Mouse (Mus musculus) layer of hippocampus, postnatal 10 days (tissue): ENCODE measurements at regions not wholly inside any gene's neighbourhood (a gene's known extent, or its start where the extent isn't known, plus 50 kb on each side); places are given as distances from the start of the nearest gene placed in this dataset.

Source experiments
- DNase-seq, 2 experiments: peaks; one replicate each; pipeline ENCODE4 v3.0.0; 2021; ENCODE audit warnings: low spot score in 2 of 2

- DNase-seq = no peak
These were observed 152.6 kb upstream of the Cypt12 start for GRCm38 (mm10) chr3:17795271-17796260.

DNA sequence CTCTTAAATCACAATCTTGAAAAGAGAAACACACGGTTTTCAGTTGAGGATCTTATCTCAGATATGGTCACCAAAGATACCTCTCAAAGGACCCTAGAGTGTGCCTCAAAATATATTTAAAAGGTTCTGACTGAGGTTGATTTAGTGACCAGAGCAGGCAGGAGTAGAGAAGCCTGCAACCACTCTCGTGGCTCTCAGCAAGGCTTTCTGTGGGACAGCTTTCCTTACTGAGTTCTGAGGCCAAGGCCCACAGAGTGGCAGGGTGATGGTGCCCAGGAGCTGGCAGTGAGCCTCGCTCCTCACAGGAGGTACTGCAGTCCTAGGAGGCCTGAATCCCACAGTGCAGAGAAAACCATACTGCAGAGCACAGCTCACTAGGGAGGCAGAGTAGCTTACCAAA, 151.4 kb upstream of the Cypt12 start:
- DNase-seq = no peak

DNA sequence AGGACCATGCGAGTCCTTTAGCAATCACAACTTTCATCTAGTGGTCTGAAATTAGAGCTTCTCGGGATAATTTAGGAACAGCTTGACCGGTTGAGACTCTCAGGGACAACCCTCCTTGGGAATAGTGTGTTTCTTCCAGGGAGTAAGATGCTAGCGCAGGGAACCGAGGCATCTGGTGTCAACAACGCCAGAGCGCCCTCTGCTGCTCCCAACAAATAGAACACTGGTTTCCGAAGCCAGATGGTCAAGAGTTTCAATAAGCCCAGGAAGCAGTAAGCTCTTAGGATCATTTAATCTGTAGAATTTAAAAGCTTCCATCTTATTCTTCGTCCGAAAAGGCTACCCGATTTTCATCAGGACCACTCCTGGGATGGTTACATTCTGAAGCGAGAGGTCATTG, 149.8 kb upstream of the Cypt12 start:
- DNase-seq = peak in 1 of 2 experiments; percentile 69

DNA sequence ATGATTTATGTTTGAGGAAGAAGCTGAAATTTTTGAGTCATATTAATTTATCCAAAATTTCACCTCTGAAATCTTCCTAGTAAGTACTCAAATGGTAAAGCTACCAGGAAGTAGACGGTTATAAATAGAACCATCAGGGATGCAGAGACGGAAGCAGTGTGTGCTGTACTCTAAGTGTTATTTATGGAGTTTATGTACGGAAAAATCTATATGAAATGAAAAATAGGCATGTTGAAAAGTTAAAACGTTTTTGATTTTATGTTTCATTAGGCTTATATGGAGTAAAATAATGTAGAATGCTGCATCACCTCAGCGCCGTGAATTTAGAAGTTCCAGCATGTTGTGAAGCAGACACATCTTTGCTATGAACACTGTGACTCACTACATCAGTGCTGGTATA, 149.1 kb upstream of the Cypt12 start:
- no peak for DNase-seq

- no peak for DNase-seq
These were observed 147.4 kb upstream of the Cypt12 start for GRCm38 (mm10) chr3:17800810-17801209.

DNA sequence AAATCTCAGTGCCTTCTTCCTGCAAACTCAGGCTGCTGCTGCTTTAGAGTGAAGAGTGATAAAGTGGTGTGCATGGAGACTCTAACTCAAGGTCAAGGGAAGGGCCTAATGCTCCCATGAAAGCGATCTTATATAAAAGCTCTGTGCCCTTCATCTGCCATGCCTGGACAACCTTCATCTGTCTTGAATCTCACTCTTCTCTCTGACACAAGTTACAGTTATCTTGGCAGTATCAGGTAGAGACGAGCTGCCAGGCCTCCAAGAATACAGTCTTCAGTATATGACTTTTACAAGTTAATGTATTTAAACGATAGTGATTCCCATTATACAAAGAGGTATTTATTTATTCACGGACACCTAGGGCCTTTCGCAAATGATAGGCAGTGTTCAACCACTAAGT, 146.7 kb upstream of the Cypt12 start:
- no peak for DNase-seq

- no peak for DNase-seq
These were observed 143.0 kb upstream of the Cypt12 start for GRCm38 (mm10) chr3:17805185-17805584.

DNA sequence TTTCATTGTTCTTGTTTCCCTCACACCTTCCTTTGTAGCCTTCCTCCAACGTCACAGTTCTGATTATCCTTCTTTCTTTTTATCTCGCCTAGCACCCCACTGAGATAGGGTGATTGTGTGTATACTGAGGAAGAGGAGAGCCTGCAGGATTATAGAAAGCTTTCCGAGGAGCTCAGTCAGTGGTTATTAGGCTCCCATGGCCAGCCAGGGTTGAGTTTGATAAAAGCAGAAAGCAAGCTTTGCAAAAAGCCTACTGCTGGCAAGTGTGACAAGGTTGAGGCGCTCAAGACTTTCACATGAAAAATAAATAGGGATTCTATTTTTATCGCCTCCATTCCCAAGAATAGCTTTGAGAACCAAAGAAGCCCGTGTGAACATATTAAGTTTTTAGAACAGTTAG, 136.9 kb upstream of the Cypt12 start:
- no peak for DNase-seq

DNA sequence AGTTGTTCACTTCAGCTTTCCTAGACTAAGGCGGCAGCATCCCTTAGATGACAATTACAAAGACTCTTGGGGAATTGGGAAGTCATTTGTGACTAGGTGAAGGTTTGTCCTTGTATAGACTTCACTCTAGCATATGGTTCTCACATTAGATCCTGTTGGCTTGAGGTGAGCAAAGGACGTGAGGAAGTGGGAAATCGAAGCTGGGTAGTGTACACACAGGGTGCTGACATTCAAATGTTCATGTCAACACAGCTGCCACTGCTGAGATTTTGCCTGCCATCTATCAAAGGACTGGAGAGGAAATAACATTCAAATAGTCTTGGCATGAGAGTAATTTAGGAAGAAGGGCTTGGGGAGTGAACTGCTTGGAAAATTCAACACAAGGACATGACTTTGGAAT, 124.0 kb upstream of the Cypt12 start:
- no peak for DNase-seq

DNA sequence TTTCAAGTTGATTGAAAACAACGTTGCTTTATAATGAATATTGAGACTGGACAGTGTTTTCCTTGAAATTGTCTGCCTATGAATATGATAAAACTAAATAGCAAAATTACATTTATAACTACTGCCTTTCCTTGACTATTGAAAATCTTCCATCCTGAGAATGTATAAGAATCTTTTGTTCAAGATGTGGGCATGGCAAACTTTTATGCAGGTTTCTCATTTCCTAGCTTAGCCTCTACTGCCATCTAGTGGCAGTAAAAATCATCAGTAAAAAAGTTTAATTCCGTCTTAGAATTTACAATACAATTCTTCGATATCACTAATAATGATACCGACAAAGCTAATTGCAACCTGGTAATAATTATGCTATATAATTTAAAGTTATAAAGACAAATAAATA, 123.5 kb upstream of the Cypt12 start:
- no peak for DNase-seq

DNA sequence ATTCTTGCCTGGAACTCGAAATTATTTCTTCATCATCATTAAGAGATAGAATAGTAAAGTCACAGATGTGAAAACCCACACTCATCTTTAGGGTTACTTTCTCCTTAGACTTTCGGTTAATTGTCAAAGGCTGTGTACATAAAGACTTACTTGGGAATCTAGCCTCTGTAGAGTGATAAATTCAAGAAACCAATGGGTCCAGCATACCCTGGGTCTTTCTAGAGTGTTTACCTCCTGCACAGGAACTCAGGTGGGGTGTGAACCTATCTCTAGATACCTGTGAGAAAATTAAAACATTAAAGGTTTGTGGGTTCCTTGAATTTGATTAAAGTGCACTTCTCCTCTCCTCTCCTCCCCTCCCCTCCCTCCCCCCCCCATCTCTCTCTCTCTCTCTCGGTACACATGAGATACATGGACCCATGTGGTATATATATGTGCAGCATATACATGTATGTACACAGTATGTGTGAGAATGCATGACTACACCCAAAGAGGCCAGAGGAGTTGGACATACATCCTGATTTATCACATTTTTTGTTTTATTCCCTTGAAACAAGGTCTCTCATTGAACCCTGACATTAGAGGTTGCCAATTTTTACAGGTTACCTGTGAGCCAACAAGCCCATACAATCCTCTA, 122.8 kb upstream of the Cypt12 start:
- no peak for DNase-seq

- peak; percentile 81 to 85 for DNase-seq
These were observed 113.5 kb upstream of the Cypt12 start for GRCm38 (mm10) chr3:17834706-17835105.

- DNase-seq = peak; percentile 15 to 33
These were observed 100.6 kb upstream of the Cypt12 start for GRCm38 (mm10) chr3:17847609-17848008.

- DNase-seq = peak; percentile 23 to 30
These were observed 100.0 kb upstream of the Cypt12 start for GRCm38 (mm10) chr3:17848181-17848580.

- DNase-seq = peak in 1 of 2 experiments; percentile 4
These were observed 85.8 kb upstream of the Cypt12 start for GRCm38 (mm10) chr3:17862367-17862766.

GRCm38 (mm10) chr3:17865112-17865511, 83.1 kb upstream of the Cypt12 start:
- peak; percentile 13 to 22 for DNase-seq

- peak; percentile 15 to 24 for DNase-seq
These were observed 77.2 kb upstream of the Cypt12 start for GRCm38 (mm10) chr3:17870895-17871482.

- DNase-seq = no peak
These were observed 52.3 kb upstream of the Cypt12 start for GRCm38 (mm10) chr3:17895869-17896268.

DNA sequence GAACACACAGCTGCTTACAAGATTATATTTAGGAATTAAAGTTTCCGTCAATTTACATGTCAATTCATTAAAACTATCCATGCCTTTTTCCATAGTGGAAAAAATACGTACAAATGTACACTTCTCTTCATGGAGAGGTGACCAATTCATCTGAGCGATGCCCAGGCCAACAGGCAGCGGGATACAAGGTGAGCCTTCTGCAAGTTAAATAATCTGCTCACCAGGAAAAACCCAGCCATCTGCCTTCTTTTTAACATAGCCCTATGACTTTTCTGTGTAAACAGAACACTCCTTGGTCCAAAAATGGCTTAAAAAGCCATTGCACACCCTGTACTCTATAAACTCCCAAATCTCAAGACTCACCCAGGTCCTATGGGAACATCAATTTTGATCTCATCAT, 51.5 kb upstream of the Cypt12 start:
- no peak for DNase-seq
